Mouse (Mus musculus) kidney, embryonic 16.5 days (tissue): ENCODE measurements around the gene Olfr157. TPM values are rescaled to one million over a fixed set of nuclear protein-coding genes. Genes with fewer than 3 reads are reported as not detected.
A peak's percentile ranks its signal among the peaks of the same experiment; 100 is the strongest.
"Not testable (repeated sequence)": the region's sequence is repeated elsewhere in the genome, so short reads cannot be mapped to it uniquely, and the experiment has no call there.

Source experiments
- ATAC-seq: fragments of 200-750 bp; cut with Nextera tagmentation; 2 replicates; pipeline ENCODE4 v1.8.0; 2017; ENCODE audit warnings: moderate TSS enrichment; ENCODE audit not compliant: low FRiP score, low TSS enrichment
- H3K27ac ChIP-seq: fragments of 300-500 bp; sonication (generic); 2 replicates; pipeline ENCODE4 v1.5.1; 2014; ENCODE audit warnings: low read length
- H3K27me3 ChIP-seq: fragments of 300-500 bp; sonication (generic); 2 replicates; pipeline ENCODE4 v1.6.1; 2014; ENCODE audit warnings: low read length, control low read depth, mixed read lengths; ENCODE audit not compliant: insufficient read depth
- H3K36me3 ChIP-seq: fragments of 300-500 bp; sonication (generic); 2 replicates; pipeline ENCODE4 v1.6.1; 2014; ENCODE audit warnings: low read length, control low read depth, mixed read lengths; ENCODE audit not compliant: insufficient read depth
- H3K4me1 ChIP-seq: fragments of 300-500 bp; sonication (generic); 2 replicates; pipeline ENCODE4 v1.6.1; 2014; ENCODE audit warnings: low read length, control low read depth, mixed read lengths; ENCODE audit not compliant: insufficient read depth
- H3K4me2 ChIP-seq: fragments of 300-500 bp; sonication (generic); replicated peaks from 2 replicates; pipeline ENCODE4 v1.6.1; 2014; ENCODE audit warnings: low read depth, low read length
- H3K4me3 ChIP-seq: fragments of 300-500 bp; sonication (generic); 2 replicates; pipeline ENCODE4 v1.5.1; 2014; ENCODE audit warnings: mild to moderate bottlenecking, low read length
- H3K9ac ChIP-seq: fragments of 300-500 bp; sonication (generic); replicated peaks from 2 replicates; pipeline ENCODE4 v1.6.1; 2014; ENCODE audit warnings: low read length
- H3K9me3 ChIP-seq: fragments of 300-500 bp; sonication (generic); 2 replicates; pipeline ENCODE4 v1.6.1; 2016; ENCODE audit warnings: low read length, control low read depth
- WGBS: fragments of 180-500 bp; shearing (Covaris S2); extraction: QIAGEN DNeasy Blood & Tissue Kit; methylation state at CpG from one replicate; pipeline ENCODE4 v1.1.7; 2014; 5-methylcytosine and 5-hydroxymethylcytosine counted together
- polyA plus RNA-seq: library from polyadenylated mRNA; unstranded; fragments of >200 nt; fragmentation: Nextera tagmentation; extraction: Ambion mirVana; gene quantifications from 2 replicates; pipeline ENCODE4 v1.2.1, GENCODE M21; 2015

The Olfr157 gene
- polyA plus RNA-seq, 1 experiment from 2014 or later = not detected

DNA sequence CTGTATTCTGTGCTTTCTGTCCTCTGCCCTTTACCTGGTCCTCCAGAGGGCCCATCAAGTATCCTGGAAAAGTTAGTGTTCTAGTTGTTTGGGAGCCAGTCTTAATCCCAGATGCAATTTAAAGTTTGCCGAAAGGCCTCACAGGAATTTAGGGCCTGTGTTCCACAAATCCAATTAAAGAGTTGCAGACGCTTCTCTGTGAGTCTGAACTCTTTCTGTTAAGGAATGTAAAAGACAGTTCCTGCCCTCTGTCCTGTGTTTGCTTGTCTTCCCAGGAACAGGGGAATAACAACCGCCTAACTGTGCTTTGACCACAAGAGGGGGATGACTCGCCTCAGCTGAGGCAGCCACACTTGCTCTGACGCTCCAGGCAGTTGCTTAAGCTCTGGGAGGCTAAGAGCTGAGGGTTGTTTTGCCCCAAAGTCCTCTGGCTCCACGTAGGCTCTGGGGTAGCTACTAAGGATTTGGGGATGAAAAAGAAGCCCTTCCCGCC lies 16.1 kb downstream of the Olfr157 start, which contains the start of gene Olfr156:
Olfr156 (minus strand) TSS at position 51 of the 493 bp plus-strand sequence.
- no peaks in the 10 kb centered on the region for H3K4me1 ChIP-seq
- H3K36me3 ChIP-seq = no peaks in the 10 kb centered on the region
- H3K4me3 ChIP-seq = no peak within 1 kb of the TSS
- 14% methylated on average over 7 of the region's 7 CpGs for WGBS
- H3K9me3 ChIP-seq = no peaks in the 10 kb centered on the region
- no peaks in the 10 kb centered on the region for H3K27me3 ChIP-seq
- no peak within 1 kb of the TSS for H3K4me2 ChIP-seq
- H3K27ac ChIP-seq = no peak within 1 kb of the TSS
- no peak within 1 kb of the TSS for H3K9ac ChIP-seq
- peak; percentile 57; the same call in 1 of the 2 replicates for ATAC-seq

DNA sequence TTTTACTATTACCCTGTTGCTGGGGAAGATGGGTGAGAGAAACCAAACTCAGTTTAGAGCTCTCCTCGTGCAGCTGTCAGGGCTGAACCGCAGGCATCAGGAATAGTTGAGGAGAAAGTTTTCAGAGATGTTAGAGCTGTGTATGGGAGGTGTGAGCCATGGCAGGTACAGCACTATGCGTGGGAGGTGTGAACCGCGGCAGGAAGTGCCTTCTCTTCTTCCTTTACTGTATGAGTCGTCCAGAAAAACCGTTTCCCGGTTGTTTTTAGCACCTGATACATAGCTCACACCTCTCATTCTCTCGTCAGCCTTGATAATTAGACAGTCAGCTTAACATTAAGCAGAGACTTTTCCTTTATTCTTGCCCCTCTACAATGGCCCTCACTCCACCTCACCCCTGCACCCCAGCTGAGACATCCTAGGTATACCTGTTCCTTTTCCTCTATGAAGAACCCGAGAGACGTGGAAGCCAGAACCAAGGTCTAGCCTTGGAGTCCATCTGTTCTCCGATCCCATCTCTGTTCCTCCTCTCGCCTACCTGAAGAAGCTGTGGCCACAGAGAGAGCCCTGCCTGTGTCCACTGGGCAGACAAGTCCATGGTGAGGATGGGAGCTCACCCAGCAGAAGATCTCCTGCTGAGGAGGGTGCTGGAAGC lies 17.0 kb downstream of the Olfr157 start:
- no peaks in the 10 kb centered on the region for H3K27me3 ChIP-seq
- H3K4me1 ChIP-seq = no peaks in the 10 kb centered on the region
- H3K27ac ChIP-seq = no peak overlapping the region
- H3K9ac ChIP-seq = no peak overlapping the region
- WGBS = 75% methylated on average over 13 of the region's 13 CpGs
- no peak overlapping the region for H3K4me2 ChIP-seq
- no peaks in the 10 kb centered on the region for H3K9me3 ChIP-seq
- H3K36me3 ChIP-seq = no peaks in the 10 kb centered on the region
- no peak for ATAC-seq
- no peak overlapping the region for H3K4me3 ChIP-seq

DNA sequence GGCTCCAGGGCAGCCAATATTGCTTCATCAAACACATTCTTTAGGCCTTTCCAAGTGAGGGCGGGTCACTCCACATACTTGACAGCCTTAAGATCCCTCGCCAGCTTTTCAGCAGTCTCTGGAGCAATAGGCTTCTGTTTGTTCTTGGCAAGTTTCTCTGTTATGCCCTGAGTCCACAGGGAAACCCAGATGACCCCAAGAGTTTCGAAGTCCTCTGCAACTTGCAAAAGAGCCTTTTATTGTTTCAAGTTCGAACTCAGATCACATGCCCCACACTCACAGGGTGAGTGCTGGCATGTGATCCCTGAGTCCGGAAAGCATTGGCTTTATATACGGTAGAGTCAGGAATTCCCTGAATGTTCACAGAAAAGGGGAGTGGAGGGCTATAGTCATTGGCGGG lies 41.1 kb downstream of the Olfr157 start:
- no peak overlapping the region for H3K4me2 ChIP-seq

DNA sequence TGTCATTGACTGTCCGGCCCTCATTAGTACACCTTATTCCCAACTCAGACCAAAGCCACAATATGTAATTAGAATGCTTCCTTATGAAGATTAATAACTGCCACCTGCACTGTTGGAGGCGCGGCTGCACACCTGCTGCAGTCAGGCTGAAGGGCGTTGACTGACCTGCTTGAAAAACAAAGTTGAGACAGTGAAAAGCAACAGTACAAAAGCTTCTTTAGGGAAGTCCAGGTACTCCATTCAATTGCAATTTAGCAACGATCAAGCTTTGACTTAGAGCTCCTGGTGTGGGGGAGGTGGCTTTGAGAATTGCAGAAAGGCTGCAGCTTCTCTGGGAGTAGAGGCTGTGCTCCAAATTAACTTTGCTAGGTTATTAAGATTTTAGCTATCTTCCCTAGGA lies 44.2 kb downstream of the Olfr157 start:
- WGBS = 89% methylated on average over 5 of the region's 5 CpGs
- H3K9me3 ChIP-seq, H3K4me2 ChIP-seq, H3K4me1 ChIP-seq, H3K9ac ChIP-seq, H3K4me3 ChIP-seq, H3K36me3 ChIP-seq, ATAC-seq, H3K27me3 ChIP-seq, H3K27ac ChIP-seq: not testable (repeated sequence)

More for the DNA sequence above, 41.1 kb downstream of the Olfr157 start:
- WGBS = 75% methylated on average over 7 of the region's 7 CpGs
- no peaks in the 10 kb centered on the region for H3K36me3 ChIP-seq
- peaks cover under 1% of the 10 kb centered on the region; the same call in 1 of the 2 replicates for H3K9me3 ChIP-seq
- H3K4me1 ChIP-seq = no peaks in the 10 kb centered on the region
- H3K9ac ChIP-seq = no peak overlapping the region
- H3K4me3 ChIP-seq = no peak overlapping the region
- H3K27ac ChIP-seq = no peak overlapping the region
- H3K27me3 ChIP-seq = no peaks in the 10 kb centered on the region
- no peak for ATAC-seq

DNA sequence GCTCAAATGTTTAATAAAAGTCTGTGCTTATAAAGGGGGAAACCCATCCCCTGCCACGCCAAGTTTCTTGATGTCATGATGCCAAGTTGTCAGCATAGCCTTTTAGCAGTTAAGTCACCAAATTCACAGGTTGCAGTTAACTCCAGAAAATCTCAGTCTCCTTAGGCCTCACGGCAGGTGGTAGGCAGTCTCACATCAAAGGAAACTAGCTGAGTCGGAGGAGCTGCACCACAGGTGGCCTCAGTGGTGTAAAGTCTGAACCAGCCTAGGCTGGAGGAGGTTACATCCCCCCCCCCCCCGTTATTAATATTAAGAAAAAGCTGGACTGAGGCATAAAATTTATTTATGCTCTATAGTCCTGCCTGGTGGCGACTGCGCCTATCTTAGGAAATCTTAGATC lies 44.7 kb downstream of the Olfr157 start:
- Histone ChIP-seq H3K4me2 (no peak overlapping the region), H3K27ac (no peak overlapping the region), H3K36me3 (no peaks in the 10 kb centered on the region), H3K4me3 (no peak overlapping the region), H3K4me1 (no peaks in the 10 kb centered on the region), H3K27me3 (no peaks in the 10 kb centered on the region), H3K9ac (no peak overlapping the region), H3K9me3 (no peaks in the 10 kb centered on the region)
- WGBS = 72% methylated on average over 6 of the region's 6 CpGs
- ATAC-seq = no peak

Other genes with a start within 250 kb of the Olfr157 start
- gene Npr2, start 208.3 kb downstream of the Olfr157 start, polyA plus RNA-seq = 9.1 and 9.5 TPM in 2 replicates
- gene Spag8, start 186.6 kb downstream of the Olfr157 start, polyA plus RNA-seq = 1.4 TPM in 2 replicates
- 125 and 134 TPM in 2 replicates for gene Hint2, start 183.7 kb downstream of the Olfr157 start, polyA plus RNA-seq
- gene Tmem8b, start 171.2 kb downstream of the Olfr157 start, polyA plus RNA-seq = 2.8 and 4.7 TPM in 2 replicates
- 1.6 and 3.2 TPM in 2 replicates for gene Fam221b, start 171.1 kb downstream of the Olfr157 start, polyA plus RNA-seq
- not detected in 2 replicates for gene Olfr70, start 139.4 kb downstream of the Olfr157 start, polyA plus RNA-seq
- not detected in 2 replicates for gene Olfr71, start 129.9 kb downstream of the Olfr157 start, polyA plus RNA-seq
- gene Hrct1, start 113.0 kb downstream of the Olfr157 start, polyA plus RNA-seq = 1.1 and 1.3 TPM in 2 replicates
- gene Spaar, start 110.2 kb downstream of the Olfr157 start, polyA plus RNA-seq = 0.17 and 0.20 TPM in 2 replicates
- gene Olfr159, start 69.2 kb downstream of the Olfr157 start, polyA plus RNA-seq = not detected in 2 replicates
- not detected in 2 replicates for gene Olfr156, start 16.3 kb downstream of the Olfr157 start, polyA plus RNA-seq
- not detected in 2 replicates for gene Olfr155, start 11.4 kb upstream of the Olfr157 start, polyA plus RNA-seq
- gene Reck, start 35.3 kb upstream of the Olfr157 start, polyA plus RNA-seq = 27.2 and 28.5 TPM in 2 replicates
- 82.1 and 86.3 TPM in 2 replicates for gene Glipr2, start 117.2 kb upstream of the Olfr157 start, polyA plus RNA-seq
- gene Ccin, start 143.3 kb upstream of the Olfr157 start, polyA plus RNA-seq = not detected in 2 replicates
- 225 and 232 TPM in 2 replicates for gene Clta, start 164.3 kb upstream of the Olfr157 start, polyA plus RNA-seq
- gene Gne, start 244.0 kb upstream of the Olfr157 start, polyA plus RNA-seq = 26.4 and 26.6 TPM in 2 replicates